Mouse (Mus musculus): ENCODE data around the gene Klf8. TPM values are rescaled to one million over a fixed set of nuclear protein-coding genes. Genes with fewer than 3 reads are reported as not detected.

The Klf8 gene
- total and polyA plus RNA-seq, 2 experiments from 2014 or later, result 6.4 to 24.3 TPM

GRCm38 (mm10) chrX:153360666-153361269 lies 123.5 kb downstream of the Klf8 start:
- Histone ChIP-seq H3K9ac (peak overlapping the region; percentile 53), H3K27ac (ENCODE audit: low read depth, low read length) (no peak overlapping the region), H3K4me1 (ENCODE audit: insufficient read depth) (no peaks in the 10 kb centered on the region), H3K4me2 (ENCODE audit: low read depth) (peak overlapping the region; percentile 57), H3K4me3 (ENCODE audit: low read depth, low read length) (peak overlapping the region; percentile 46), H3K27me3 (ENCODE audit: insufficient read depth, low read length) (no peaks in the 10 kb centered on the region), H3K9me3 (ENCODE audit: low read length) (no peaks in the 10 kb centered on the region), H3K36me3 (ENCODE audit: insufficient read depth) (no peaks in the 10 kb centered on the region)
- TF ChIP-seq CTCF (IDR thresholded peaks at IDR 0.05; ENCODE audit: low read depth), result no peak
- peak; percentile 69 for ATAC-seq
- 38% methylated on average over 9 of the region's 9 CpGs for WGBS
- DNase-seq, result no peak

GRCm38 (mm10) chrX:153366754-153367153 lies 129.5 kb downstream of the Klf8 start:
- Histone ChIP-seq H3K4me2 (ENCODE audit: low read depth) (no peak overlapping the region), H3K27ac (ENCODE audit: low read depth, low read length) (no peak overlapping the region), H3K9me3 (ENCODE audit: low read length) (no peaks in the 10 kb centered on the region), H3K4me1 (ENCODE audit: insufficient read depth) (no peaks in the 10 kb centered on the region), H3K9ac (no peak overlapping the region), H3K4me3 (ENCODE audit: low read depth, low read length) (no peak overlapping the region), H3K27me3 (ENCODE audit: insufficient read depth, low read length) (no peaks in the 10 kb centered on the region), H3K36me3 (ENCODE audit: insufficient read depth) (no peaks in the 10 kb centered on the region)
- TF ChIP-seq CTCF (IDR thresholded peaks at IDR 0.05; ENCODE audit: low read depth), result peak; percentile 68
- WGBS, result 38% methylated on average over 5 of the region's 5 CpGs
- ATAC-seq (peak; percentile 76), DNase-seq (peak; percentile 51)

- ATAC-seq, result no peak
- Histone ChIP-seq H3K36me3 (ENCODE audit: insufficient read depth) (no peaks in the 10 kb centered on the region), H3K9ac (no peak overlapping the region), H3K4me2 (ENCODE audit: low read depth) (no peak overlapping the region), H3K27me3 (ENCODE audit: insufficient read depth, low read length) (no peaks in the 10 kb centered on the region), H3K4me3 (ENCODE audit: low read depth, low read length) (no peak overlapping the region), H3K27ac (ENCODE audit: low read depth, low read length) (no peak overlapping the region), H3K4me1 (ENCODE audit: insufficient read depth) (no peaks in the 10 kb centered on the region), H3K9me3 (ENCODE audit: low read length) (no peaks in the 10 kb centered on the region)
- TF ChIP-seq CTCF (IDR thresholded peaks at IDR 0.05; ENCODE audit: low read depth), result peak; percentile 43
- WGBS, result 40% methylated on average over 8 of the region's 8 CpGs
- DNase-seq, result peak; percentile 4
Measured at GRCm38 (mm10) chrX:153369780-153370179, 132.5 kb downstream of the Klf8 start.

DNA sequence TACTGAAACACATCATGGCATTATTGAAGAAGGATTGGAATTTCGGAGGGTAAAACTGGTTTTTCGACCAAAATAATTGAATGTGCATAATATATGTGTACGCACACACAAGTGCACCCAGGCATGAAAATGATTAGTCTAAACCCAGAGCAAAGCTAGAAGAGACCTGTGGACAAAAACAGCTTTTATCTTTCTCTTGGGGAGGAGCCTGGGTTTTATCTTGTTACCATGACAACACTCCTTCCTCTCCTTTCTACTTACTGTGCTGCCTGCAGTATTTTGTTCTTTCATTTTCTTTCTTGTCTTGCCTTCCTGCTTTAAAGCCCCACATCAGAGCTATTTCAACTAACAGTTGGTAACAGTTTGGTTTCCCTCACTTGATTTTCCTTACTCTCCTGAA lies 137.8 kb downstream of the Klf8 start:
- H3K9ac ChIP-seq, result no peak overlapping the region
- no peaks in the 10 kb centered on the region for H3K4me1 ChIP-seq (ENCODE audit: insufficient read depth)
- peak; percentile 76 for ATAC-seq
- H3K27me3 ChIP-seq (ENCODE audit: insufficient read depth, low read length), result no peaks in the 10 kb centered on the region
- TF ChIP-seq CTCF (IDR thresholded peaks at IDR 0.05; ENCODE audit: low read depth), result no peak
- H3K9me3 ChIP-seq (ENCODE audit: low read length), result no peaks in the 10 kb centered on the region
- no peaks in the 10 kb centered on the region for H3K36me3 ChIP-seq (ENCODE audit: insufficient read depth)
- H3K4me3 ChIP-seq (ENCODE audit: low read depth, low read length), result no peak overlapping the region
- H3K27ac ChIP-seq (ENCODE audit: low read depth, low read length), result peak overlapping the region; percentile 35; the same call in 1 of the 2 replicates
- WGBS, result 41% methylated on average over 3 of the region's 3 CpGs
- DNase-seq, result peak; percentile 44
- H3K4me2 ChIP-seq (ENCODE audit: low read depth), result peak overlapping the region; percentile 15; the same call in 1 of the 2 replicates

- ATAC-seq, result peak; percentile 79; the same call in 1 of the 2 replicates
- H3K4me3 ChIP-seq (ENCODE audit: low read depth, low read length), result no peak overlapping the region
- peak; percentile 4 for DNase-seq
- no peaks in the 10 kb centered on the region for H3K9me3 ChIP-seq (ENCODE audit: low read length)
- H3K27me3 ChIP-seq (ENCODE audit: insufficient read depth, low read length), result no peaks in the 10 kb centered on the region
- no peak overlapping the region for H3K9ac ChIP-seq
- no peaks in the 10 kb centered on the region for H3K4me1 ChIP-seq (ENCODE audit: insufficient read depth)
- TF ChIP-seq CTCF (IDR thresholded peaks at IDR 0.05; ENCODE audit: low read depth), result no peak
- H3K4me2 ChIP-seq (ENCODE audit: low read depth), result no peak overlapping the region
- no peaks in the 10 kb centered on the region for H3K36me3 ChIP-seq (ENCODE audit: insufficient read depth)
- H3K27ac ChIP-seq (ENCODE audit: low read depth, low read length), result no peak overlapping the region
- WGBS, result 64% methylated on average over 3 of the region's 3 CpGs
Measured at GRCm38 (mm10) chrX:153381753-153382152, 144.5 kb downstream of the Klf8 start.

GRCm38 (mm10) chrX:153389291-153389690 lies 152.0 kb downstream of the Klf8 start:
- H3K27ac ChIP-seq (ENCODE audit: low read depth, low read length), result no peak overlapping the region
- H3K4me2 ChIP-seq (ENCODE audit: low read depth), result no peak overlapping the region
- no peaks in the 10 kb centered on the region for H3K9me3 ChIP-seq (ENCODE audit: low read length)
- H3K4me1 ChIP-seq (ENCODE audit: insufficient read depth), result no peaks in the 10 kb centered on the region
- H3K36me3 ChIP-seq (ENCODE audit: insufficient read depth), result no peaks in the 10 kb centered on the region
- DNase-seq, result peak; percentile 56
- ATAC-seq, result no peak
- H3K9ac ChIP-seq, result no peak overlapping the region
- no peak overlapping the region for H3K4me3 ChIP-seq (ENCODE audit: low read depth, low read length)
- WGBS, result 45% methylated on average over 2 of the region's 2 CpGs
- TF ChIP-seq CTCF (IDR thresholded peaks at IDR 0.05; ENCODE audit: low read depth), result peak; percentile 65
- H3K27me3 ChIP-seq (ENCODE audit: insufficient read depth, low read length), result no peaks in the 10 kb centered on the region

- no peak overlapping the region for H3K4me3 ChIP-seq (ENCODE audit: low read depth, low read length)
- WGBS, result 92% methylated on average over 5 of the region's 5 CpGs
- no peak for ATAC-seq
- no peak overlapping the region for H3K9ac ChIP-seq
- H3K9me3 ChIP-seq (ENCODE audit: low read length), result no peaks in the 10 kb centered on the region
- no peaks in the 10 kb centered on the region for H3K36me3 ChIP-seq (ENCODE audit: insufficient read depth)
- H3K27me3 ChIP-seq (ENCODE audit: insufficient read depth, low read length), result no peaks in the 10 kb centered on the region
- H3K4me1 ChIP-seq (ENCODE audit: insufficient read depth), result no peaks in the 10 kb centered on the region
- no peak for DNase-seq
- H3K4me2 ChIP-seq (ENCODE audit: low read depth), result no peak overlapping the region
- TF ChIP-seq CTCF (IDR thresholded peaks at IDR 0.05; ENCODE audit: low read depth), result no peak
- H3K27ac ChIP-seq (ENCODE audit: low read depth, low read length), result no peak overlapping the region
Measured at GRCm38 (mm10) chrX:153417067-153417466, 179.8 kb downstream of the Klf8 start.

Measured in forebrain, postnatal 0 days (tissue).